Mouse (Mus musculus) heart, adult 2 months (tissue): ENCODE results near the gene Grin2b. TPM values are rescaled to one million over a fixed set of nuclear protein-coding genes. Genes with fewer than 3 reads are reported as not detected.
"Not testable (repeated sequence)": the region's sequence is repeated elsewhere in the genome, so short reads cannot be mapped to it uniquely, and the experiment has no call there.

Experiments used
- DNase-seq, 2 experiments: peaks; one replicate each; pipeline ENCODE4 v3.0.0; 2021
- H3K27ac ChIP-seq: fragments of 200-600 bp; 2 replicates; pipeline ENCODE4 v1.8.1; 2022
- H3K27me3 ChIP-seq: fragments of 200-500 bp; 2 replicates; pipeline ENCODE4 v1.6.1; 2012; ENCODE audit warnings: mild to moderate bottlenecking, low read length, inconsistent platforms, mixed read lengths; ENCODE audit not compliant: control insufficient read depth, insufficient read depth
- H3K36me3 ChIP-seq: fragments of 200-500 bp; 2 replicates; pipeline ENCODE4 v1.6.1; 2012; ENCODE audit warnings: low read length, inconsistent platforms; ENCODE audit not compliant: control insufficient read depth, insufficient read depth
- H3K4me1 ChIP-seq: fragments of 200-500 bp; 2 replicates; pipeline ENCODE4 v1.6.1; 2011; ENCODE audit warnings: low read length; ENCODE audit not compliant: control insufficient read depth, insufficient read depth
- H3K4me3 ChIP-seq: fragments of 200-600 bp; 2 replicates; pipeline ENCODE4 v1.8.1; 2022
- H3K79me2 ChIP-seq: fragments of 200-500 bp; replicated peaks from 2 replicates; pipeline ENCODE4 v1.6.1; 2012; ENCODE audit warnings: mild to moderate bottlenecking, inconsistent platforms, low read length, moderate library complexity, mixed read lengths; ENCODE audit not compliant: control insufficient read depth, insufficient read depth
- H3K9ac ChIP-seq: fragments of 200-500 bp; 2 replicates; pipeline ENCODE4 v1.6.1; 2012; ENCODE audit warnings: low read depth, mild to moderate bottlenecking, control low read depth, inconsistent platforms, low read length, mixed read lengths
- CTCF ChIP-seq: fragments of 200-600 bp; IDR thresholded peaks from 2 replicates; pipeline ENCODE4 v1.8.1; 2022; ENCODE audit warnings: antibody characterized with exemption, mild to moderate bottlenecking, moderate library complexity
- EP300 ChIP-seq: fragments of 200-500 bp; IDR thresholded peaks from 2 replicates; pipeline ENCODE4 v1.6.1; 2011; ENCODE audit warnings: low read depth, low read length, control low read depth; ENCODE audit not compliant: insufficient read depth
- POLR2A ChIP-seq: fragments of 200-500 bp; IDR thresholded peaks from 2 replicates; pipeline ENCODE4 v1.6.1; 2011; ENCODE audit warnings: mild to moderate bottlenecking, low read depth, low read length, control low read depth; ENCODE audit not compliant: insufficient read depth
- WGBS: fragments of 180-500 bp; shearing (Covaris S2); methylation state at CpG from one replicate; pipeline ENCODE4 v1.1.7; 2018; 5-methylcytosine and 5-hydroxymethylcytosine counted together
- intact Hi-C: fragments of 180-260 bp; cut with DNase I; formaldehyde crosslinking; loops from one replicate; pipeline ENCODE4 v1.15.1; 2025
- polyA plus RNA-seq: library from polyadenylated mRNA; depleted of rRNA; stranded (reverse); fragments of >200 nt; gene quantifications from 2 replicates; pipeline ENCODE4 v1.2.3, GENCODE M21; 2012
- total RNA-seq, 2 experiments: library from RNA; stranded (reverse); gene quantifications; 2 replicates each; pipeline ENCODE4 v1.2.3; 2021

The Grin2b gene
- total and polyA plus RNA-seq, 3 experiments: 0.02 TPM; not detected in 2

DNA sequence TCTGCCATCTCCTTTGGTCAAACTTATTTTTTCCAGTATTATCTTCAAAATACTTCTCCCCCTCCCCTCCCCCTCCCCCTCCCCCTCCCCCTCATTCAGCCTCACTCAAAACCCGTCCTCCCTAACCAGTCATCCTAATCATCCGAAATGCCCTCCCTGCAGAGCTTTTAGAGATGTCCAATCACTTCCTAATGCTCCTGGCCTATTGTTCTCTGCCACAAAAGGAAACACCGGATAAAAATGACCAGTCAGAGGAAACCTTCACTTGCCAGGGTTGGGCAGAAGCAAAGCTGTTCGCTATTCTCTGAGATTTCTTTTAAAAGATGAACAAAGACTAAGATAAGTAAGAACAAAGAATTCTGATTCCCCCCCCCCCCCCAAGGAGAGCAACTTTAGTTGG is 458.4 kb downstream of the Grin2b start:
- TF ChIP-seq POLR2A: no peak
- no peak for TF ChIP-seq EP300
- no peak for TF ChIP-seq CTCF
- intact Hi-C loops: no loop called here
- H3K4me3 ChIP-seq: no peak overlapping the region
- no peak for DNase-seq
- H3K9ac ChIP-seq: no peak overlapping the region
- no peak overlapping the region for H3K27ac ChIP-seq
- H3K79me2 ChIP-seq: no peaks in the 10 kb centered on the region
- no peaks in the 10 kb centered on the region for H3K27me3 ChIP-seq
- H3K4me1 ChIP-seq: no peaks in the 10 kb centered on the region
- no peaks in the 10 kb centered on the region for H3K36me3 ChIP-seq
- WGBS: 44% methylated on average over 4 of the region's 4 CpGs

DNA sequence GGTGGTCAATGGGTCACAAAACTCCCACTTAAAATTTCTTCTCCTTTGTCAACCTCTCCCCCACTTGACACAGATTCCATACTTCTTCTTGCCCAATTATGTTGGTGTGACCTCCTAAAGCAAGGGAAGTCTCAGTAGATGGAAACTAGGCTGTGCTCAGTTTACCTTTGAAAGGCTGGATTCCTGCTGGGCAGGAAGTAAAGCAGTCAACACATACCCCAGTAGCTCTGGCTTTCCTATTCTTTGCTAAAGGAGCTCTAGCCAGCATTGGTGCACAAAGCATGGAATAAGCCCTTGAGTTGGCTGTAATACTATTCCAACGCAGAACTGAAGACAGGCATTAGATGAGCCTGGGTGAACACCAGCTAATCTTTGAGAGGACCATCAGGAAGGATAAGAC is 459.1 kb downstream of the Grin2b start:
- no peak for TF ChIP-seq EP300
- TF ChIP-seq CTCF: no peak
- TF ChIP-seq POLR2A: no peak
- intact Hi-C loops: no loop called here
- WGBS: 78% methylated on average over 1 of the region's 1 CpGs

DNA sequence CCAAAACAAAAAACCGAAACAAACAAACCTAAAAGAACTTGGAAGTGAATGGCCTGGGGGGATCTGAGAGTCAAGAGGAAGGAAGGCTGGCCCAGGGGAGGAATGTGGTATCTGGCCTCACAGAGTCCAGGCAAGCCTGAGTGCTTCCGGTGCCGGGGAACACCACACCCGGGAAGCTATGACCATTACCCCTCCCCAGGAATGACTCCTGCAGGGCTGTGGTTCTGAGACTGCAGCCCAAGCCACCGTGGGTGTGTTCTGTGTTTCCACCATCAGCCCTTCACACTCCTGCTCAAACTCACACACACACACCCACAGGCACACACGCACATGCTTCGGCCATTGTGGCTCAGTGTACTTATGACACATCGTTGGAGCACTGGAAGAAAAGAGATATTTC is 459.6 kb downstream of the Grin2b start:
- no peak for DNase-seq
- Histone ChIP-seq H3K4me1 (no peaks in the 10 kb centered on the region), H3K4me3 (no peak overlapping the region), H3K27me3 (no peaks in the 10 kb centered on the region), H3K79me2 (no peaks in the 10 kb centered on the region), H3K9ac (no peak overlapping the region), H3K27ac (no peak overlapping the region), H3K36me3 (no peaks in the 10 kb centered on the region)
- 55% methylated on average over 8 of the region's 8 CpGs for WGBS
- TF ChIP-seq EP300 (no peak), POLR2A (no peak), CTCF (no peak)
- intact Hi-C loops: no loop called here

More for the DNA sequence above, 459.1 kb downstream of the Grin2b start:
- Histone ChIP-seq H3K27ac (no peak overlapping the region), H3K27me3 (no peaks in the 10 kb centered on the region), H3K36me3 (no peaks in the 10 kb centered on the region), H3K9ac (no peak overlapping the region), H3K4me3 (no peak overlapping the region), H3K4me1 (no peaks in the 10 kb centered on the region), H3K79me2 (no peaks in the 10 kb centered on the region)
- DNase-seq: no peak

DNA sequence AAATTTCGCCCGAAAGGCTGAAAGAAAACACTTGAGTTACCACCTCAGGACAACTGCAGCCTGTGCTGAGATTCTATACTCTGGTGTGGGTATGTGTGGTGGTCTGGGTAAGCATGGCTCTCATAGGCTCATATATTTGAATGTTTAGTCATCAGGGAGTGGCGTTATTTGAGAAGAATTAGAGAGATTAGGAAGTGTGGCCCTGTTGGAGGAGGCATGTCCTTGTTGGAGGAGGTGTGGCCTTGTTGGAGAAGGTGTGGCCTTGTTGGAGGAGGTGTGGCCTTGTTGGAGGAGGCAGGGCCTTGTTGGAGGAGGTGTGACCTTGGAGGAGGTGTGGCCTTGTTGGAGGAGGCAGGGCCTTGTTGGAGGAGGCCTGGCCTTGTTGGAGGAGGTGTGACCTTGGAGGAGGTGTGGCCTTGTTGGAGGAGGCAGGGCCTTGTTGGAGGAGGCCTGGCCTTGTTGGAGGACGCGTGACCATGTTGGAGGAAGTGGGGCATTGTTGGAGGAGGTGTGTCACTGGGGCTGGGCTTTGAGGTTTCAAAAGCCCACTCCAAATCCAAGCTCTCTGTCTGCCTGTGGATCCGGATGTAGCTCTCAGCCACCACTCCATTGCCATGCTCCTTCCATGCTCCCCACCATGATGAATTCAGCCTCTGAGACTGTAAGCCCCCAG is 466.3 kb downstream of the Grin2b start:
- intact Hi-C loops, H3K79me2 ChIP-seq, H3K4me1 ChIP-seq, H3K9ac ChIP-seq, DNase-seq, H3K4me3 ChIP-seq, H3K27ac ChIP-seq, H3K36me3 ChIP-seq, H3K27me3 ChIP-seq: not testable (repeated sequence)
- 83% methylated on average over 6 of the region's 6 CpGs for WGBS

DNA sequence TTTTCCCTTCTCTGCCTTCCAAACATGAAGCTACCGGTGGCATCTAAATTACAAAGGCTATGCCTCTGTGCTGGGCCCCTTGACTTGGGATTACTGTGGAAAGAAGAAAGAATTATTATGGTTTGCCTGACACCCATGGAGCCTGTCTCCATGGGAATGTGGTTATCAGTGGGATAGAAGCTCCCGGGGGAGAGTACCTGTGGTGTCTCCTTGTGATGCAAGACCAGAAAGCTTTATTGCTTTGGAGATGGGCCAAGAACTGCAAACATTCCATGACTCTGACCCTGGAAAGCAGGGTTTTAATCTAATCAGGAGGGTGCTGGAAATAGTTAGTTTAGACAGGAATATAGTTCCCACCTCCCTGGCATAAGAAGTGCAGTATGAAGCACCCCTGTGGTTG is 469.7 kb downstream of the Grin2b start:
- Histone ChIP-seq H3K27me3 (no peaks in the 10 kb centered on the region), H3K79me2 (no peaks in the 10 kb centered on the region), H3K27ac (no peak overlapping the region), H3K36me3 (no peaks in the 10 kb centered on the region), H3K9ac (no peak overlapping the region), H3K4me3 (no peak overlapping the region), H3K4me1 (no peaks in the 10 kb centered on the region)
- intact Hi-C loops: no loop called here
- 33% methylated on average over 2 of the region's 2 CpGs for WGBS
- DNase-seq: no peak
- no peak for TF ChIP-seq EP300

DNA sequence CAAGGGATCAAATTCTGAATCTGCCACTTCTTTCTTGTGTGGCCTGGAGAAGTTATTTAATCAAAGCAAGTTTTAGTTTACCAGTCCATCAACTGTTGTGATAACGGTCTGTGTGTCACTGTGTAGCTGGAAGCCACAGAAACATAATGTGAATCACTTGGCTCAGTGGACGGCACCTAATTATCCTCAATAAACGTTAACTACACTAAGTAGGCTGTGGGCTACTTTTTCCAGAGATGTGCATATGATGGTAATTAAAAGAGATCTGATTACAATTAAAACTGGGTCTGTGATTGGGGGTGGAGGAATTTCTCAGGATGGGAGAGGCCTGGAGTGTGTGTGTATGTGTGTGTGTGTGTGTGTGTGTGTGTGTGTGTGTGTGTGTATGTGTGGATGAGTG is 471.9 kb downstream of the Grin2b start:
- TF ChIP-seq EP300 (no peak), POLR2A (no peak), CTCF (no peak)
- H3K4me3 ChIP-seq: no peak overlapping the region
- H3K9ac ChIP-seq: no peak overlapping the region
- no peaks in the 10 kb centered on the region for H3K27me3 ChIP-seq
- no peak for DNase-seq
- no peaks in the 10 kb centered on the region for H3K79me2 ChIP-seq
- intact Hi-C loops: no loop called here
- H3K36me3 ChIP-seq: no peaks in the 10 kb centered on the region
- no peak overlapping the region for H3K27ac ChIP-seq
- WGBS: 84% methylated on average over 3 of the region's 3 CpGs
- H3K4me1 ChIP-seq: no peaks in the 10 kb centered on the region

DNA sequence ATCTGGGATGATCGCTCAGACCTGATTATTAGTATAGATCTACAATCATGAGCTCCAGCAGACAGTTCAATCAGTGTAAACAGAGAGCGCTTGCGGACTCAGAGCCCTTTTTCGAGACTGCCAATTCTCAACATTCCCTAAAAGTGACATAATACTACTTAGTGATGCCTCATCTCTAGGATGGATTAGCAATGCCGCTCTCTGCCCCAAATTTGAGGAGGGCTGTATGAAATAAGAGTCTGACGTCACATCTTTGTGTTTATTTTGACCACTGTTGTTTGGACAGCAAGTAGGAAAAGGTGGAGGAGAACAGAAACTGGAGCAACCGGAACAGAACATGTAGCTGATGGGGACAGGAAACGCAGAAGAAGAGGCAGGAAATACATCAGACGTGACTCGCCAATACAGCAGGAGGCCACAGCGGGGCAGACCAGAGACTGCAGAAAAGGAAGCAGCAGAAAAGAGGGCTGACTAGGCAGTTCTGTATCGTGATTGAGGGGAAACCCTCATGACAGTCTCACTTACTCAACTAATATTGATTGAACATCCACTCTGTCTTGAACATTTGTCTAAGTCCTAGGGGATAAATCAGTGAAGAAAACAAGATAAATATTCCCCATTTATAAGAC is 472.5 kb downstream of the Grin2b start:
- Histone ChIP-seq H3K36me3 (no peaks in the 10 kb centered on the region), H3K79me2 (no peaks in the 10 kb centered on the region), H3K27me3 (no peaks in the 10 kb centered on the region), H3K4me3 (no peak overlapping the region), H3K9ac (no peak overlapping the region), H3K27ac (no peak overlapping the region), H3K4me1 (no peaks in the 10 kb centered on the region)
- intact Hi-C loops: no loop called here
- 44% methylated on average over 12 of the region's 12 CpGs for whole genome bisulfite sequencing
- no peak for TF ChIP-seq EP300
- no peak for TF ChIP-seq CTCF
- no peak for DNase-seq
